In the genomic region with DNA sequence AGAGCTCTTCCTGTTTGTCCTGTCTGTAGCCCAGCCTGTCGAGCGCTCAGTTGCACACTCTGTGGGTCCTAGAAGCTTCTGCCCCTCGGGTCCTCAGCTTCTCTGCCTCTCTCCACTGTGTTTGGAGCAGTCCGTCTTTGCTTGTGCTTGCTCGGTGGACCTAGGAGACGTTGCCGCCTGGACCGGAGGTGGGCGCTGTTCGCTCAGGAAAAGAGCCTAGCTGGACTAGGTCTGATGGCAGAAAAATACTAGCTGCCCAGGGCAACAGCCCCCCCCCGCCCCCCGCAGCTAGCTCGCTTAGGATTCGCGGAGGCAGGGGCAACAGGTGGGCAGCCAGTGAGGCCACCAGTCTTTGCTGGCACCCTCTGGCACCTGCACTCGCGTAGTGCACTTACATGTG, we compare ENCODE assay signal across 8 mouse cellular contexts. TPM values are rescaled to one million over a fixed set of nuclear protein-coding genes. Genes with fewer than 3 reads are reported as not detected.
DNase-seq lines count a peak whose midpoint lies in the region; ATAC-seq and TF ChIP-seq lines count a peak whose summit lies in the region.

No protein-coding gene starts in this region.

- intact Hi-C loops in heart, postnatal 25 days (cut with DNase I): no loop called here
- intact Hi-C loops in heart, postnatal 10 days (cut with DNase I): no loop called here

- TF ChIP-seq POLR2A in cortical plate, adult 2 months (IDR thresholded peaks at IDR 0.05; ENCODE audit: extremely low read depth, insufficient read depth, low read length): no peak

- 2% methylated on average over 17 of the region's 17 CpGs for WGBS in heart, embryonic 10.5 days
- 5% methylated on average over 17 of the region's 17 CpGs for WGBS in liver, embryonic 12.5 days (ENCODE audit: insufficient replicate concordance)

- TF ChIP-seq CTCF in cortical plate, adult 2 months (IDR thresholded peaks at IDR 0.05; ENCODE audit: extremely low read depth, insufficient read depth, low read length): peak; percentile 79

- H3K27ac ChIP-seq in heart, embryonic 10.5 days: no peak overlapping the region
- no peak overlapping the region for H3K27ac ChIP-seq in cortical plate, adult 2 months (ENCODE audit: insufficient read depth, low read length)
- H3K27ac ChIP-seq in liver, embryonic 12.5 days: no peak overlapping the region

- H3K4me1 ChIP-seq in heart, embryonic 10.5 days: peaks cover 38% of the 10 kb centered on the region
- H3K4me1 ChIP-seq in cortical plate, adult 2 months (ENCODE audit: control insufficient read depth, insufficient read depth, low read length): peaks cover 8% of the 10 kb centered on the region
- peaks cover 9% of the 10 kb centered on the region; the same call in 1 of the 2 replicates for H3K4me1 ChIP-seq in liver, embryonic 12.5 days

- peak overlapping the region; percentile 36 for H3K4me2 ChIP-seq in liver, embryonic 12.5 days

- no peaks in the 10 kb centered on the region for H3K36me3 ChIP-seq in heart, embryonic 10.5 days
- no peaks in the 10 kb centered on the region for H3K36me3 ChIP-seq in liver, embryonic 12.5 days

- DNase-seq in heart, embryonic 10.5 days (ENCODE audit: low spot score): peak; percentile 86
- DNase-seq in heart, postnatal 25 days (ENCODE audit: low spot score): no peak
- DNase-seq in heart, postnatal 10 days: peak; percentile 21 to 51
- peak; percentile 81 for DNase-seq in layer of hippocampus, adult 11-12 months (ENCODE audit: low spot score)
- DNase-seq in right cerebral cortex, postnatal 4 days: peak; percentile 86
- DNase-seq in ovary, adult 18-20 months (ENCODE audit: low spot score): no peak

- H3K9ac ChIP-seq in liver, embryonic 12.5 days: no peak overlapping the region

- H3K4me3 ChIP-seq in heart, embryonic 10.5 days: peak overlapping the region; percentile 44
- peak overlapping the region; percentile 23 for H3K4me3 ChIP-seq in cortical plate, adult 2 months (ENCODE audit: insufficient read depth, low read length)
- H3K4me3 ChIP-seq in liver, embryonic 12.5 days: no peak overlapping the region

- H3K27me3 ChIP-seq in heart, embryonic 10.5 days (ENCODE audit: insufficient read depth, poor library complexity, severe bottlenecking): peaks cover 70% of the 10 kb centered on the region
- peaks cover 73% of the 10 kb centered on the region for H3K27me3 ChIP-seq in liver, embryonic 12.5 days (replicated peaks)

- ATAC-seq in liver, embryonic 12.5 days: 0 out of 2 replicates have a peak, but pooled peaks have one; percentile 6

- H3K9me3 ChIP-seq in heart, embryonic 10.5 days: no peaks in the 10 kb centered on the region
- no peaks in the 10 kb centered on the region for H3K9me3 ChIP-seq in liver, embryonic 12.5 days (replicated peaks)

RNA-seq across cellular contexts. Expression of a gene that starts 3.2 kb away (rescaled TPM):
- polyA plus RNA-seq in heart, embryonic 10.5 days (2016; fragmentation: Nextera tagmentation; extraction: Ambion mirVana): 0.16 and 0.59 TPM in 2 replicates
- total RNA-seq in heart, postnatal 25 days (2021): not detected
- 22.3 and 22.7 TPM in 2 replicates for polyA plus RNA-seq in cortical plate, adult 2 months (2012; rRNA removed)
- total RNA-seq in heart, postnatal 10 days (2021): not detected
- polyA plus RNA-seq in liver, embryonic 12.5 days (2016; fragmentation: Nextera tagmentation; extraction: Ambion mirVana): 0.23 and 0.26 TPM in 2 replicates

Comparison
In these comparisons a context has a peak if more than half of its experiments do, and no peak if none do; other contexts are left out.
1. DNase-seq: peak in heart, embryonic 10.5 days (single experiment), heart, postnatal 10 days (2 of 2), layer of hippocampus, adult 11-12 months (single experiment) and right cerebral cortex, postnatal 4 days (single experiment); none in heart, postnatal 25 days (single experiment) and ovary, adult 18-20 months (single experiment).
2. RNA of a gene that starts 3.2 kb away (polyA plus RNA-seq): 22.3 to 22.7 TPM in cortical plate, adult 2 months; 0.16 to 0.59 TPM in heart, embryonic 10.5 days and 0.23 to 0.26 TPM in liver, embryonic 12.5 days; every median in the first group is over 10 times any median in the second.